Mouse (Mus musculus) MEL (cell line): ENCODE data around the gene Snx15. TPM values are rescaled to one million over a fixed set of nuclear protein-coding genes. Genes with fewer than 3 reads are reported as not detected.

Experiments used
- DNase-seq: peaks from one replicate; pipeline ENCODE4 v3.0.0; 2011; ENCODE audit warnings: low read depth, low spot score
- H3K27ac ChIP-seq: 2 replicates; pipeline ENCODE4 v1.5.1; 2012; ENCODE audit warnings: low read depth, mild to moderate bottlenecking, control low read depth, low read length, moderate library complexity; ENCODE audit not compliant: control insufficient read depth
- H3K27me3 ChIP-seq, 2 experiments: fragments of 150-350 bp in 1 of 2; sonication (generic) in 1 of 2; 2 replicates each; pipeline ENCODE4 v1.6.1; 2012; ENCODE audit warnings: low read length in 2 of 2, mild to moderate bottlenecking in 2 of 2, improper control_type of control experiment in 1 of 2, moderate library complexity in 1 of 2; ENCODE audit not compliant: insufficient read depth in 2 of 2, control insufficient read depth in 1 of 2
- H3K36me3 ChIP-seq, 2 experiments: 2 replicates each; pipeline ENCODE4 v1.6.1; 2012 to 2014; ENCODE audit warnings: low read length in 2 of 2, improper control_type of control experiment in 1 of 2, inconsistent platforms in 1 of 2, mild to moderate bottlenecking in 1 of 2; ENCODE audit not compliant: insufficient read depth in 2 of 2, control insufficient read depth in 1 of 2
- H3K4me1 ChIP-seq, 2 experiments: fragments of 150-350 bp in 1 of 2; sonication (generic) in 1 of 2; 2 replicates each; pipeline ENCODE4 v1.6.1; 2012; ENCODE audit warnings: low read length in 2 of 2, improper control_type of control experiment in 1 of 2, mild to moderate bottlenecking in 1 of 2; ENCODE audit not compliant: insufficient read depth in 2 of 2, control insufficient read depth in 1 of 2
- H3K4me3 ChIP-seq, 2 experiments: fragments of 150-350 bp in 1 of 2; sonication (generic) in 1 of 2; 2 replicates each; pipeline ENCODE4 v1.5.1; 2012; ENCODE audit warnings: low read depth in 2 of 2, low read length in 2 of 2, mild to moderate bottlenecking in 2 of 2, moderate library complexity in 2 of 2, control low read depth in 1 of 2, improper control_type of control experiment in 1 of 2; ENCODE audit not compliant: control insufficient read depth in 1 of 2, insufficient read depth in 1 of 2
- H3K79me2 ChIP-seq: 2 replicates; pipeline ENCODE4 v1.6.1; 2012; ENCODE audit warnings: mild to moderate bottlenecking, low read length, moderate library complexity; ENCODE audit not compliant: control insufficient read depth, poor library complexity, insufficient read depth
- H3K9ac ChIP-seq: 2 replicates; pipeline ENCODE4 v1.6.1; 2012; ENCODE audit warnings: low read depth, mild to moderate bottlenecking, control low read depth, low read length, moderate library complexity; ENCODE audit not compliant: control insufficient read depth, poor library complexity, severe bottlenecking
- H3K9me3 ChIP-seq: fragments of 150-350 bp; sonication (generic); replicated peaks from 2 replicates; pipeline ENCODE4 v1.6.1; 2012; ENCODE audit warnings: mild to moderate bottlenecking, low read length, improper control_type of control experiment, moderate library complexity; ENCODE audit not compliant: insufficient read depth
- E2F4 ChIP-seq: IDR thresholded peaks from 2 replicates; pipeline ENCODE4 v1.6.1; 2011; ENCODE audit warnings: low read depth, low read length, improper control_type of control experiment, borderline replicate concordance
- ELF1 ChIP-seq: IDR thresholded peaks from 2 replicates; pipeline ENCODE4 v1.6.1; 2014; ENCODE audit warnings: low read depth, mild to moderate bottlenecking, inconsistent platforms, low read length, improper control_type of control experiment, moderate library complexity
- EP300 ChIP-seq, 2 experiments: IDR thresholded peaks; 2 replicates each; pipeline ENCODE4 v1.6.1; 2011; ENCODE audit warnings: improper control_type of control experiment in 2 of 2, low read length in 2 of 2, low read depth in 1 of 2, mild to moderate bottlenecking in 1 of 2
- ETS1 ChIP-seq: IDR thresholded peaks from 2 replicates; pipeline ENCODE4 v1.6.1; 2012; ENCODE audit warnings: low read depth, mild to moderate bottlenecking, inconsistent platforms, low read length, improper control_type of control experiment, moderate library complexity
- GATA1 ChIP-seq: IDR thresholded peaks from 2 replicates; pipeline ENCODE4 v1.6.1; 2011; ENCODE audit warnings: low read depth, low read length, improper control_type of control experiment
- HCFC1 ChIP-seq: IDR thresholded peaks from 2 replicates; pipeline ENCODE4 v1.6.1; 2012; ENCODE audit warnings: low read depth, mild to moderate bottlenecking, inconsistent platforms, low read length, improper control_type of control experiment, moderate library complexity
- JUND ChIP-seq: IDR thresholded peaks from 2 replicates; pipeline ENCODE4 v1.6.1; 2011; ENCODE audit warnings: low read depth, mild to moderate bottlenecking, improper control_type of control experiment, low read length
- MAFK ChIP-seq: IDR thresholded peaks from 2 replicates; pipeline ENCODE4 v1.6.1; 2011; ENCODE audit warnings: low read depth, mild to moderate bottlenecking, low read length, improper control_type of control experiment, borderline replicate concordance
- MAZ ChIP-seq: IDR thresholded peaks from 2 replicates; pipeline ENCODE4 v1.6.1; 2012; ENCODE audit warnings: low read depth, mild to moderate bottlenecking, inconsistent platforms, low read length, improper control_type of control experiment
- MXI1 ChIP-seq: IDR thresholded peaks from 2 replicates; pipeline ENCODE4 v1.6.1; 2011; ENCODE audit warnings: mild to moderate bottlenecking, low read depth, low read length, improper control_type of control experiment
- MYB ChIP-seq: IDR thresholded peaks from 2 replicates; pipeline ENCODE4 v1.6.1; 2011; ENCODE audit warnings: mild to moderate bottlenecking, low read depth, low read length, improper control_type of control experiment
- NELFE ChIP-seq: IDR thresholded peaks from 2 replicates; pipeline ENCODE4 v1.6.1; 2011; ENCODE audit warnings: low read depth, low read length, improper control_type of control experiment
- NRF1 ChIP-seq: IDR thresholded peaks from 2 replicates; pipeline ENCODE4 v1.6.1; 2014; ENCODE audit warnings: low read depth, mild to moderate bottlenecking, inconsistent platforms, low read length, improper control_type of control experiment, moderate library complexity; ENCODE audit not compliant: poor library complexity, insufficient read depth, severe bottlenecking
- POLR2A ChIP-seq, 2 experiments: IDR thresholded peaks; 2 replicates each; pipeline ENCODE4 v1.6.1; 2011 to 2012; ENCODE audit warnings: low read length in 2 of 2, mild to moderate bottlenecking in 2 of 2, control low read depth in 1 of 2, improper control_type of control experiment in 1 of 2, low read depth in 1 of 2, moderate library complexity in 1 of 2; ENCODE audit not compliant: control insufficient read depth in 1 of 2, insufficient read depth in 1 of 2, poor library complexity in 1 of 2
- POLR2AphosphoS2 ChIP-seq: IDR thresholded peaks from 2 replicates; pipeline ENCODE4 v1.6.1; 2011; ENCODE audit warnings: low read length, improper control_type of control experiment
- RCOR1 ChIP-seq: IDR thresholded peaks from 2 replicates; pipeline ENCODE4 v1.6.1; 2012; ENCODE audit warnings: low read depth, mild to moderate bottlenecking, inconsistent platforms, low read length, improper control_type of control experiment
- SIN3A ChIP-seq: IDR thresholded peaks from 2 replicates; pipeline ENCODE4 v1.6.1; 2012; ENCODE audit warnings: low read length, improper control_type of control experiment, inconsistent platforms
- TAL1 ChIP-seq: IDR thresholded peaks from 2 replicates; pipeline ENCODE4 v1.6.1; 2012; ENCODE audit warnings: mild to moderate bottlenecking, inconsistent platforms, low read length, moderate library complexity, mixed read lengths
- TBP ChIP-seq: IDR thresholded peaks from 2 replicates; pipeline ENCODE4 v1.8.0; 2011; ENCODE audit warnings: low read depth, low read length, improper control_type of control experiment
- TCF12 ChIP-seq: IDR thresholded peaks from 2 replicates; pipeline ENCODE4 v1.6.1; 2014; ENCODE audit warnings: low read depth, mild to moderate bottlenecking, inconsistent platforms, low read length, improper control_type of control experiment, moderate library complexity
- UBTF ChIP-seq: IDR thresholded peaks from 2 replicates; pipeline ENCODE4 v1.6.1; 2012; ENCODE audit warnings: low read depth, mild to moderate bottlenecking, inconsistent platforms, low read length, improper control_type of control experiment, moderate library complexity, borderline replicate concordance; ENCODE audit not compliant: insufficient read depth
- USF1 ChIP-seq: IDR thresholded peaks from 2 replicates; pipeline ENCODE4 v1.6.1; 2014; ENCODE audit warnings: low read depth, mild to moderate bottlenecking, inconsistent platforms, low read length, improper control_type of control experiment, moderate library complexity
- ZKSCAN1 ChIP-seq: IDR thresholded peaks from 2 replicates; pipeline ENCODE4 v1.6.1; 2012; ENCODE audit warnings: low read depth, mild to moderate bottlenecking, inconsistent platforms, low read length, improper control_type of control experiment, moderate library complexity
- ZNF384 ChIP-seq: IDR thresholded peaks from 2 replicates; pipeline ENCODE4 v1.6.1; 2012; ENCODE audit warnings: low read depth, mild to moderate bottlenecking, inconsistent platforms, low read length, improper control_type of control experiment
- polyA plus RNA-seq, 2 experiments: library from polyadenylated mRNA; stranded (reverse) in 1 of 2; unstranded in 1 of 2; fragments of >175 nt in 1 of 2; fragments of >200 nt in 1 of 2; gene quantifications; 2 replicates each; pipeline versions ENCODE4 v1.2.1 to v1.2.4; 2012; ENCODE audit warnings: low replicate concordance in 2 of 2, low read depth in 1 of 2; ENCODE audit not compliant: insufficient read length in 2 of 2, insufficient read depth in 1 of 2, missing spikeins in 1 of 2
- total RNA-seq: library from RNA; depleted of rRNA; stranded (reverse); fragments of 300-350 nt; gene quantifications from 2 replicates; pipeline ENCODE4 v1.2.3, GENCODE M21; 2012

The Snx15 gene
- total and polyA plus RNA-seq, 3 experiments = 20.4 to 35.3 TPM; not detected in 1

GRCm38 (mm10) chr19:6104476-6104875, 23.6 kb downstream of the Snx15 start:
- TF ChIP-seq EP300 (IDR thresholded peaks at IDR 0.05; ENCODE audit: low read depth in 1 of 2, low read length in 2 of 2) (peak; percentile 65 to 68; a peak in 3 of 4 replicates), TCF12 (peak; percentile 69; the same call in 1 of the 2 replicates), NELFE (0 out of 2 replicates have a peak, but pooled peaks have one; percentile 37), ZNF384 (no peak), UBTF (no peak), E2F4 (no peak), RCOR1 (no peak), MAZ (0 out of 2 replicates have a peak, but pooled peaks have one; percentile 15), MXI1 (peak; percentile 48; the same call in 1 of the 2 replicates), TBP (no peak), POLR2A (IDR thresholded peaks at IDR 0.05; ENCODE audit: control insufficient read depth in 1 of 2, insufficient read depth in 1 of 2, low read depth in 1 of 2, low read length in 2 of 2, poor library complexity in 1 of 2) (no peak), TAL1 (peak; percentile 8; the same call in 1 of the 2 replicates), ELF1 (no peak), HCFC1 (peak; percentile 13; the same call in 1 of the 2 replicates), JUND (no peak), MYB (no peak), POLR2AphosphoS2 (no peak), USF1 (no peak), GATA1 (peak; percentile 67), MAFK (no peak), ETS1 (peak; percentile 62), NRF1 (no peak), SIN3A (peak; percentile 74; the same call in 1 of the 2 replicates), ZKSCAN1 (no peak)
- Histone ChIP-seq H3K27me3 (no peaks in the 10 kb centered on the region), H3K79me2 (no peaks in the 10 kb centered on the region), H3K4me1 (peaks cover 28 to 41% of the 10 kb centered on the region in 2 experiments), H3K4me3 (no peak overlapping the region; a peak in 1 of 4 replicates), H3K36me3 (peaks cover 0 to 37% of the 10 kb centered on the region in 2 experiments; a peak in 2 of 4 replicates), H3K9ac (peak overlapping the region; percentile 37; the same call in 1 of the 2 replicates), H3K9me3 (no peaks in the 10 kb centered on the region), H3K27ac (peak overlapping the region; percentile 82)
- DNase-seq = no peak
